Mouse (Mus musculus) liver, postnatal 0 days (tissue): ENCODE results near the gene Nedd4. TPM values are rescaled to one million over a fixed set of nuclear protein-coding genes. Genes with fewer than 3 reads are reported as not detected.
A peak's percentile ranks its signal among the peaks of the same experiment; 100 is the strongest.

Experiments
- ATAC-seq: fragments of 200-750 bp; cut with Nextera tagmentation; 2 replicates; pipeline ENCODE4 v1.8.0; 2017; ENCODE audit warnings: mild to moderate bottlenecking, moderate library complexity
- DNase-seq: peaks from one replicate; pipeline ENCODE4 v3.0.0-alpha.2; 2016
- H3K27ac ChIP-seq: fragments of 300-500 bp; sonication (generic); 2 replicates; pipeline ENCODE4 v1.5.1; 2014; ENCODE audit warnings: antibody characterized with exemption, moderate library complexity, mild to moderate bottlenecking, low read depth
- H3K27me3 ChIP-seq: fragments of 300-500 bp; sonication (generic); 2 replicates; pipeline ENCODE4 v1.6.1; 2014; ENCODE audit warnings: low read length, control low read depth, mixed read lengths; ENCODE audit not compliant: insufficient read depth
- H3K36me3 ChIP-seq: fragments of 300-500 bp; sonication (generic); replicated peaks from 2 replicates; pipeline ENCODE4 v1.6.1; 2014; ENCODE audit warnings: mild to moderate bottlenecking, control low read depth, low read length, moderate library complexity, mixed read lengths; ENCODE audit not compliant: insufficient read depth
- H3K4me1 ChIP-seq: fragments of 300-500 bp; sonication (generic); 2 replicates; pipeline ENCODE4 v1.6.1; 2014; ENCODE audit warnings: antibody characterized with exemption, mild to moderate bottlenecking, control low read depth; ENCODE audit not compliant: insufficient read depth
- H3K4me2 ChIP-seq: fragments of 300-500 bp; sonication (generic); 2 replicates; pipeline ENCODE4 v1.6.1; 2014; ENCODE audit warnings: low read depth, mild to moderate bottlenecking, low read length, moderate library complexity, mixed read lengths
- H3K4me3 ChIP-seq: fragments of 300-500 bp; sonication (generic); 2 replicates; pipeline ENCODE4 v1.5.1; 2014; ENCODE audit warnings: low read depth, low read length
- H3K9ac ChIP-seq: fragments of 300-500 bp; sonication (generic); replicated peaks from 2 replicates; pipeline ENCODE4 v1.6.1; 2014; ENCODE audit warnings: mild to moderate bottlenecking, moderate library complexity
- H3K9me3 ChIP-seq: fragments of 300-500 bp; sonication (generic); 2 replicates; pipeline ENCODE4 v1.6.1; 2016; ENCODE audit warnings: mild to moderate bottlenecking, control low read depth, low read length, mixed read lengths
- CTCF ChIP-seq: sonication (generic); IDR thresholded peaks from 2 replicates; pipeline ENCODE4 v1.5.1; 2016; ENCODE audit warnings: antibody characterized with exemption, low read depth
- EP300 ChIP-seq: IDR thresholded peaks from 2 replicates; pipeline ENCODE4 v1.6.1; 2016; ENCODE audit warnings: antibody characterized with exemption, low read depth, mild to moderate bottlenecking
- WGBS: fragments of 180-500 bp; shearing (Covaris S2); extraction: QIAGEN DNeasy Blood & Tissue Kit; methylation state at CpG from one replicate; pipeline ENCODE4 v1.1.7; 2014; ENCODE audit not compliant: insufficient replicate concordance; 5-methylcytosine and 5-hydroxymethylcytosine counted together
- polyA plus RNA-seq: library from polyadenylated mRNA; unstranded; fragments of >200 nt; fragmentation: Nextera tagmentation; extraction: Ambion mirVana; gene quantifications from 2 replicates; pipeline ENCODE4 v1.2.1, GENCODE M21; 2015

The Nedd4 gene
- polyA plus RNA-seq, 1 experiment from 2014 or later: 70.3 TPM

DNA sequence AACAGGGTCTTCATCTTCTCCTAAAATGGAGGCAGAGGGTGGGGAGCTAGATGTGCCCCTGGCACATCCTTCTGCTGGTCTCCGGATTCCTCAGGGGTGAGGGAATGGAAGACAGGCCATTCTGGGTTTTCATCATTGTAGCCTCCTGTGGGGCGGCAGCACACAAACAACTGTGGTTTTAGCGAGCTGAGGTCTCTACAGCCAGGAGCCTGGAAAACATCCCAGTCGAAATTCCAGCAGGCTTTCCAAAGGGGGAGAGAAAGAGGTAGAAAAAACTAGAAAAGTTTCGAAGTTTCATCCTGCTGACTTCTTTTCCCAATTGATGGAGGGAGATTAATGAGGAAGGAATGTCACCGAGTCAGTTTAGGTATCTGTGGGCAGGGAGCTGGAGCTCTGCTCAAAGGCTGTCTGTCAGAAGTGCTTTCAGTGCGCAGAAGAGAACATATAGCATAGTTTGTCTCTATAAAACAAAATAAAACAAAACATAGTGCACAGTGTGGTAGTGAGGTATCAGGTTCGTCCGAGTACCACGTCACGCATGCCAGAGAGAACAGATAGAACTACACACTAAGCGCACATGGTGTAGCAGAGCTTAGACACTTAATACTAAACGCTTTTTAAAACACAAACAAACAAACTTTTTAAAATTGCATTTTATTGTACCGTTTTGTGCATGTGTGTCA, 128.5 kb downstream of the Nedd4 start:
- ATAC-seq: no peak
- peaks cover 7% of the 10 kb centered on the region; the same call in 1 of the 2 replicates for H3K4me1 ChIP-seq
- no peak overlapping the region for H3K4me2 ChIP-seq
- TF ChIP-seq EP300: no peak
- TF ChIP-seq CTCF: no peak
- H3K9me3 ChIP-seq: 0 out of 2 replicates have a peak, but pooled peaks cover 2% of the 10 kb centered on the region
- no peaks in the 10 kb centered on the region for H3K36me3 ChIP-seq
- no peak overlapping the region for H3K27ac ChIP-seq
- no peak overlapping the region for H3K9ac ChIP-seq
- WGBS: 70% methylated on average over 14 of the region's 14 CpGs
- DNase-seq: no peak
- H3K4me3 ChIP-seq: no peak overlapping the region
- H3K27me3 ChIP-seq: no peaks in the 10 kb centered on the region

- DNase-seq: no peak
- 48% methylated on average over 10 of the region's 10 CpGs for WGBS
- H3K36me3 ChIP-seq: no peaks in the 10 kb centered on the region
- H3K4me1 ChIP-seq: peaks cover 7% of the 10 kb centered on the region; the same call in 1 of the 2 replicates
- no peak overlapping the region for H3K27ac ChIP-seq
- no peak for ATAC-seq
- H3K9me3 ChIP-seq: 0 out of 2 replicates have a peak, but pooled peaks cover 2% of the 10 kb centered on the region
- no peaks in the 10 kb centered on the region for H3K27me3 ChIP-seq
- H3K4me3 ChIP-seq: no peak overlapping the region
- H3K9ac ChIP-seq: no peak overlapping the region
- TF ChIP-seq EP300 (no peak), CTCF (no peak)
- H3K4me2 ChIP-seq: peak overlapping the region; percentile 26; the same call in 1 of the 2 replicates
Observed at GRCm38 (mm10) chr9:72791213-72791582, 129.1 kb downstream of the Nedd4 start.

DNA sequence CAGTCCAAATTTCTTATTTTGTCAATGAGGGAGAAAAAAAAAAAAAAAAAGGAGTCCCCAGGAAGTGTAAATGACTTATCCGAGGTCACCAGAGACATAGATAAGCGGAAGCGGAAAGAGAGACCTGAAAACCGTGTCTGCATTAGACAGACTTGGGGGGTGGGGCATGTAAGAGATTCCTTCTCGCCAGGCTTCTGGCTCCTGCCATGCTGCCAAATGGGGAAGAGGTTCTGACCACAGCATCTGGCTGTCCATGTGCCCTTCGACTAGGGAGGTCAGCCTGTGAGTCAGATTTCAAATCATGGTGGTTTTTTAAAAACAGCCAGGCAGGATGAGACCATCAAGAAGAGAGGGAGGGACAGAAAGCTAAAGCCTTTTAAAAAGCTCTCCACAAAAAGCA, 129.5 kb downstream of the Nedd4 start:
- ATAC-seq (peak; percentile 35; the same call in 1 of the 2 replicates), DNase-seq (no peak)
- no peak overlapping the region for H3K9ac ChIP-seq
- no peak overlapping the region for H3K27ac ChIP-seq
- peak overlapping the region; percentile 26; the same call in 1 of the 2 replicates for H3K4me2 ChIP-seq
- H3K4me1 ChIP-seq: peaks cover 7% of the 10 kb centered on the region; the same call in 1 of the 2 replicates
- no peaks in the 10 kb centered on the region for H3K27me3 ChIP-seq
- no peak for TF ChIP-seq EP300
- no peak for TF ChIP-seq CTCF
- 0 out of 2 replicates have a peak, but pooled peaks cover 2% of the 10 kb centered on the region for H3K9me3 ChIP-seq
- no peaks in the 10 kb centered on the region for H3K36me3 ChIP-seq
- 10% methylated on average over 6 of the region's 6 CpGs for WGBS
- H3K4me3 ChIP-seq: no peak overlapping the region

- H3K9me3 ChIP-seq: 0 out of 2 replicates have a peak, but pooled peaks cover 2% of the 10 kb centered on the region
- no peak overlapping the region for H3K27ac ChIP-seq
- ATAC-seq (no peak), DNase-seq (no peak)
- H3K36me3 ChIP-seq: no peaks in the 10 kb centered on the region
- no peak overlapping the region for H3K9ac ChIP-seq
- H3K4me3 ChIP-seq: no peak overlapping the region
- TF ChIP-seq CTCF (no peak), EP300 (no peak)
- H3K4me2 ChIP-seq: no peak overlapping the region
- 65% methylated on average over 3 of the region's 3 CpGs for WGBS
- no peaks in the 10 kb centered on the region for H3K27me3 ChIP-seq
- H3K4me1 ChIP-seq: peaks cover 7% of the 10 kb centered on the region; the same call in 1 of the 2 replicates
Observed at GRCm38 (mm10) chr9:72795243-72795642, 133.1 kb downstream of the Nedd4 start.

DNA sequence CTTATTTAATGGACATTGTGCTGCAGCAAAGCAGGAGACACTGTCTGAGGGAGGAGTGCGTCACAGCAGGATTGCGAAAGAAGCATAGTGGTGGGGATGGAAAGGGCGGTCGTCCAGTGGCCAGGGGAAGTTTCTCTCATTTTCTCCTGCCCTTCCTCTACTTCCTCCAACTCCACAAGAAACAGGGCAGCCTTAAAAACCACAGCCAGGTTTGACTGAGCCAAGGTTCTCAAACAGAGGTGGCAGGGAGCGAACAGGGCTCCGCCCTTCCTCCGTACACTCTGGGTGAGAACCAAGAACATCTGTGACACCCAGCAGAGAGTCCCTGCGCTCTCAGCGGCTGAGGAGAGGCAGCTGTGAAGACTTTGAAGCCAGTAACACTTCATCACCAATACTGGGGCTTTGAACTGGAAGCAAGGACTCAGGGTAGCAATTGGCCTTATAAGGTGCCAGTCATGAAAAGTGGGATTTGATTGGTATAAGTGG, 135.0 kb downstream of the Nedd4 start:
- H3K4me1 ChIP-seq: peaks cover 2% of the 10 kb centered on the region; the same call in 1 of the 2 replicates
- no peaks in the 10 kb centered on the region for H3K27me3 ChIP-seq
- H3K9me3 ChIP-seq: 0 out of 2 replicates have a peak, but pooled peaks cover 2% of the 10 kb centered on the region
- TF ChIP-seq EP300: no peak
- TF ChIP-seq CTCF: no peak
- H3K4me3 ChIP-seq: no peak overlapping the region
- DNase-seq: peak; percentile 50
- H3K36me3 ChIP-seq: no peaks in the 10 kb centered on the region
- WGBS: 15% methylated on average over 9 of the region's 9 CpGs
- H3K4me2 ChIP-seq: peak overlapping the region; percentile 54
- H3K9ac ChIP-seq: no peak overlapping the region
- ATAC-seq: 0 out of 2 replicates have a peak, but pooled peaks have one; percentile 13
- no peak overlapping the region for H3K27ac ChIP-seq

Other genes with a start within 250 kb of the Nedd4 start
- 36.4 and 41.9 TPM in 2 replicates for gene Mns1, start 224.3 kb upstream of the Nedd4 start, polyA plus RNA-seq
- 4.1 and 4.9 TPM in 2 replicates for gene Tex9, start 170.1 kb upstream of the Nedd4 start, polyA plus RNA-seq
- 2.5 TPM in 2 replicates for gene Rfx7, start 130.1 kb upstream of the Nedd4 start, polyA plus RNA-seq
- 0.06 and 0.09 TPM in 2 replicates for gene Prtg, start 144.5 kb downstream of the Nedd4 start, polyA plus RNA-seq